Mouse (Mus musculus): ENCODE measurements at regions not wholly inside any gene's neighbourhood (a gene's known extent, or its start where the extent isn't known, plus 50 kb on each side); places are given as distances from the start of the nearest gene placed in this dataset.

- peak; percentile 19 for DNase-seq (ENCODE audit: low read depth)
- TF ChIP-seq POLR2A (IDR thresholded peaks at IDR 0.05; ENCODE audit: borderline replicate concordance, extremely low read depth, insufficient read depth, insufficient read length, poor library complexity, severe bottlenecking) (no peak), CTCF (IDR thresholded peaks at IDR 0.05; ENCODE audit: borderline replicate concordance, extremely low read depth, insufficient read depth, insufficient read length) (no peak)
Observed at GRCm38 (mm10) chr11:45799732-45800386, 52.0 kb upstream of the Clint1 start.

Measured in brain, embryonic 14.5 days (tissue).